In genomic region chr10:12868189-12869028, GRCm38 (mm10) we compare ENCODE assay signal across 8 mouse cellular contexts. TPM values are rescaled to one million over a fixed set of nuclear protein-coding genes. Genes with fewer than 3 reads are reported as not detected.
DNase-seq lines count a peak whose midpoint lies in the region; ATAC-seq and TF ChIP-seq lines count a peak whose summit lies in the region.

No protein-coding gene starts in this region.

- no peaks in the 10 kb centered on the region for H3K27me3 ChIP-seq in embryonic facial prominence, embryonic 15.5 days
- no peaks in the 10 kb centered on the region for H3K27me3 ChIP-seq in heart, embryonic 14.5 days (ENCODE audit: control insufficient read depth, insufficient read depth, low read length)

- peaks cover 1% of the 10 kb centered on the region; the same call in 1 of the 2 replicates for H3K4me1 ChIP-seq in bone marrow, adult 2 months (ENCODE audit: control insufficient read depth, insufficient read depth, low read length)
- peaks cover 13% of the 10 kb centered on the region for H3K4me1 ChIP-seq in embryonic facial prominence, embryonic 15.5 days
- peaks cover 0 to 17% of the 10 kb centered on the region in 2 experiments for H3K4me1 ChIP-seq in heart, embryonic 14.5 days (ENCODE audit: control insufficient read depth in 2 of 2, insufficient read depth in 2 of 2, low read length in 2 of 2)

- WGBS in bone marrow, adult 2 months, result under 1% methylated on average over 41 of the region's 41 CpGs
- WGBS in embryonic facial prominence, embryonic 15.5 days, result 0% methylated on average over 41 of the region's 41 CpGs
- WGBS in heart, embryonic 14.5 days, result under 1% methylated on average over 40 of the region's 41 CpGs

- H3K4me3 ChIP-seq in bone marrow, adult 2 months (replicated peaks; ENCODE audit: control insufficient read depth, low read depth, low read length), result peak overlapping the region; percentile 74
- peak overlapping the region; percentile 78 for H3K4me3 ChIP-seq in embryonic facial prominence, embryonic 15.5 days (replicated peaks)
- H3K4me3 ChIP-seq in heart, embryonic 14.5 days (ENCODE audit: control insufficient read depth in 1 of 2, insufficient read depth in 1 of 2, low read depth in 1 of 2, low read length in 2 of 2), result peak overlapping the region; percentile 70 to 79

- DNase-seq in ES-CJ7 (ENCODE audit: low read depth, low spot score), result peak; percentile 75
- peak; percentile 86 for DNase-seq in kidney, postnatal 10 days
- DNase-seq in skeletal muscle tissue, adult 2 months (ENCODE audit: low read depth, low spot score), result peak; percentile 74
- no peak for DNase-seq in left cerebral cortex, adult 8-10 months (ENCODE audit: low spot score in 2 of 2)

- H3K27ac ChIP-seq in bone marrow, adult 2 months (ENCODE audit: control insufficient read depth, insufficient read depth, low read depth, low read length, poor library complexity), result peak overlapping the region; percentile 97
- peak overlapping the region; percentile 95 for H3K27ac ChIP-seq in embryonic facial prominence, embryonic 15.5 days (replicated peaks)
- peak overlapping the region; percentile 96 to 98 for H3K27ac ChIP-seq in heart, embryonic 14.5 days (replicated peaks in 1 of 2; ENCODE audit: control insufficient read depth in 1 of 2, insufficient read depth in 1 of 2, low read depth in 2 of 2, low read length in 2 of 2)

- no peak for TF ChIP-seq POLR2A in bone marrow, adult 2 months (IDR thresholded peaks at IDR 0.05; ENCODE audit: borderline replicate concordance, control insufficient read depth, low read depth, low read length)

- no peak for TF ChIP-seq CTCF in bone marrow, adult 2 months (IDR thresholded peaks at IDR 0.05; ENCODE audit: control insufficient read depth, insufficient read depth, low read length)

- peak overlapping the region; percentile 81 for H3K9ac ChIP-seq in embryonic facial prominence, embryonic 15.5 days
- H3K9ac ChIP-seq in heart, embryonic 14.5 days (ENCODE audit: low read length), result peak overlapping the region; percentile 93

- ATAC-seq in embryonic facial prominence, embryonic 15.5 days (ENCODE audit: insufficient number of reproducible peaks, low FRiP score, low TSS enrichment, low read depth), result peak; percentile 84
- ATAC-seq in heart, embryonic 14.5 days (ENCODE audit: insufficient number of reproducible peaks, insufficient read depth, low FRiP score, low read depth), result peak; percentile 86
- ATAC-seq in megakaryocyte, adult 5-6 weeks (ENCODE audit: poor library complexity, severe bottlenecking), result peak; percentile 75

- H3K9me3 ChIP-seq in embryonic facial prominence, embryonic 15.5 days (replicated peaks), result no peaks in the 10 kb centered on the region
- no peaks in the 10 kb centered on the region for H3K9me3 ChIP-seq in heart, embryonic 14.5 days (ENCODE audit: control insufficient read depth, low read length)

- no peaks in the 10 kb centered on the region for H3K36me3 ChIP-seq in embryonic facial prominence, embryonic 15.5 days
- no peaks in the 10 kb centered on the region for H3K36me3 ChIP-seq in heart, embryonic 14.5 days (ENCODE audit: control insufficient read depth, insufficient read depth, low read length)

- peak overlapping the region; percentile 86 for H3K4me2 ChIP-seq in embryonic facial prominence, embryonic 15.5 days (replicated peaks)
- H3K4me2 ChIP-seq in heart, embryonic 14.5 days (ENCODE audit: low read length), result peak overlapping the region; percentile 95

RNA-seq across cellular contexts. Expression of gene Utrn, which starts 0.8 kb away (rescaled TPM):
- polyA plus RNA-seq in bone marrow, adult 2 months (2011; ENCODE audit: insufficient read depth, insufficient read length, low replicate concordance, missing spikeins), result 6.9 and 31.4 TPM in 2 replicates
- polyA plus RNA-seq in embryonic facial prominence, embryonic 15.5 days (2015; fragmentation: Nextera tagmentation; extraction: Ambion mirVana), result 89.8 and 93.2 TPM in 2 replicates
- 65.3 and 67.0 TPM in 2 replicates for polyA plus RNA-seq in heart, embryonic 14.5 days (2014; fragmentation: Nextera tagmentation; extraction: Ambion mirVana)
- total RNA-seq in megakaryocyte, adult 5-6 weeks (2015), result 50.0 and 52.5 TPM in 2 replicates
- total RNA-seq in megakaryocyte, adult 5-6 weeks (2017), result 36.1 and 42.4 TPM in 2 replicates
- 10 to 100 TPM; 69.4 to 88.4 (median 77.1) TPM for total RNA-seq in left cerebral cortex, adult 8-10 months (2022)

Comparison
In these comparisons a context has a peak if more than half of its experiments do, and no peak if none do; other contexts are left out.
1. DNase-seq: peak in ES-CJ7 (single experiment), kidney, postnatal 10 days (single experiment) and skeletal muscle tissue, adult 2 months (single experiment); none in left cerebral cortex, adult 8-10 months (0 of 2).
2. Peak in every context shown above with its lines, with median percentiles within 50 percentile points of each other: H3K27ac ChIP-seq, H3K4me3 ChIP-seq and ATAC-seq.